Mouse (Mus musculus) limb, embryonic 12.5 days (tissue): ENCODE data around the gene Ctsg. TPM values are rescaled to one million over a fixed set of nuclear protein-coding genes. Genes with fewer than 3 reads are reported as not detected.
"Not testable (repeated sequence)": the region's sequence is repeated elsewhere in the genome, so short reads cannot be mapped to it uniquely, and the experiment has no call there.

ENCODE experiments used
- ATAC-seq: fragments of 200-750 bp; cut with Nextera tagmentation; 2 replicates; pipeline ENCODE4 v1.8.0; 2017; ENCODE audit warnings: low read depth, moderate TSS enrichment; ENCODE audit not compliant: insufficient number of reproducible peaks, insufficient read depth, low FRiP score, low TSS enrichment
- H3K27ac ChIP-seq: fragments of 300-500 bp; sonication (generic); 2 replicates; pipeline ENCODE4 v1.5.1; 2016; ENCODE audit warnings: mild to moderate bottlenecking, moderate library complexity
- H3K27me3 ChIP-seq: fragments of 300-500 bp; sonication (generic); 2 replicates; pipeline ENCODE4 v1.6.1; 2016; ENCODE audit warnings: mild to moderate bottlenecking, moderate library complexity
- H3K36me3 ChIP-seq: fragments of 300-500 bp; sonication (generic); 2 replicates; pipeline ENCODE4 v1.6.1; 2016; ENCODE audit warnings: mild to moderate bottlenecking, moderate library complexity
- H3K4me1 ChIP-seq: fragments of 300-500 bp; sonication (generic); replicated peaks from 2 replicates; pipeline ENCODE4 v1.6.1; 2016
- H3K4me2 ChIP-seq: fragments of 300-500 bp; sonication (generic); 2 replicates; pipeline ENCODE4 v1.6.1; 2016; ENCODE audit warnings: mild to moderate bottlenecking, moderate library complexity
- H3K4me3 ChIP-seq: fragments of 300-500 bp; sonication (generic); replicated peaks from 2 replicates; pipeline ENCODE4 v1.5.1; 2016; ENCODE audit warnings: mild to moderate bottlenecking
- H3K9ac ChIP-seq: fragments of 300-500 bp; sonication (generic); replicated peaks from 2 replicates; pipeline ENCODE4 v1.6.1; 2016; ENCODE audit warnings: mild to moderate bottlenecking, moderate library complexity
- H3K9me3 ChIP-seq: fragments of 300-500 bp; sonication (generic); 2 replicates; pipeline ENCODE4 v1.6.1; 2016; ENCODE audit warnings: mild to moderate bottlenecking, moderate library complexity
- WGBS: fragments of 180-500 bp; shearing (Covaris S2); methylation state at CpG from one replicate; pipeline ENCODE4 v1.1.7; 2016; 5-methylcytosine and 5-hydroxymethylcytosine counted together
- polyA plus RNA-seq: library from polyadenylated mRNA; unstranded; fragments of >200 nt; fragmentation: Nextera tagmentation; extraction: Ambion mirVana; gene quantifications from 2 replicates; pipeline ENCODE4 v1.2.1, GENCODE M21; 2016

The Ctsg gene
- polyA plus RNA-seq: not detected in 2 replicates

- Histone ChIP-seq H3K27ac (no peak within 1 kb of the TSS), H3K9ac (no peak within 1 kb of the TSS), H3K4me3 (no peak within 1 kb of the TSS), H3K36me3 (no peaks in the 10 kb centered on the region), H3K9me3 (no peaks in the 10 kb centered on the region), H3K4me2 (no peak within 1 kb of the TSS), H3K27me3 (no peaks in the 10 kb centered on the region), H3K4me1 (no peaks in the 10 kb centered on the region)
- 78% methylated on average over 10 of the region's 10 CpGs for WGBS
- no peak for ATAC-seq
Observed at GRCm38 (mm10) chr14:56102386-56102785, at the start of gene Ctsg. Gene Ctsg (minus strand): TSS chr14:56102574.

DNA sequence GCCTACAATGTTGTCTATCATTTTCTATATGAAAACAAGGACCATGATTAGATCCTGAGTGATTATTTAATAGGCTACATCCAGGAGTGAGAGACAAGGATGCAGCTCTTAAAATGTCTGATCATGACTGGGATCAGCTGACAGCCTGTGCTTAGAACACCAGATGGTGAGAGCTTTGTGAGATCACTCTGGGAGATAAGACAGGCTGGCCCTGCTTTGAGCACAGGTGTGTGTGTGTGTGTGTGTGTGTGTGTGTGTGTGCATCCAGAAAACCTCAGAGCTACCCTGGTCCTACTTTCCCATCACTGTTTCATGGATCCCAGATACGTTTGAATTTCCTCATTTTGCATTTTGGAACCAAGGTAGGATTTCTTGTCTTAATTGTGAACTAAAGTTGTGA is 31.3 kb upstream of the Ctsg start:
- not testable (repeated sequence) for H3K27me3 ChIP-seq, H3K9ac ChIP-seq, H3K4me1 ChIP-seq, H3K36me3 ChIP-seq, H3K4me2 ChIP-seq, H3K9me3 ChIP-seq, H3K27ac ChIP-seq, H3K4me3 ChIP-seq, ATAC-seq
- 93% methylated on average over 1 of the region's 1 CpGs for WGBS

GRCm38 (mm10) chr14:56132508-56132907 is 30.1 kb upstream of the Ctsg start, which contains the start of gene Gzmd:
Gene Gzmd (minus strand): TSS chr14:56132608.
- H3K27ac ChIP-seq, H3K4me1 ChIP-seq, H3K4me2 ChIP-seq, H3K9ac ChIP-seq, H3K36me3 ChIP-seq, H3K4me3 ChIP-seq, H3K27me3 ChIP-seq, ATAC-seq, H3K9me3 ChIP-seq: not testable (repeated sequence)
- 80% methylated on average over 2 of the region's 2 CpGs for WGBS

GRCm38 (mm10) chr14:56128341-56128740 is 26.0 kb upstream of the Ctsg start:
- Histone ChIP-seq H3K27me3 (no peaks in the 10 kb centered on the region), H3K9me3 (no peaks in the 10 kb centered on the region), H3K27ac (no peak overlapping the region), H3K9ac (no peak overlapping the region), H3K36me3 (no peaks in the 10 kb centered on the region), H3K4me1 (no peaks in the 10 kb centered on the region), H3K4me2 (no peak overlapping the region), H3K4me3 (no peak overlapping the region)
- WGBS: 36% methylated on average over 3 of the region's 3 CpGs
- ATAC-seq: no peak

DNA sequence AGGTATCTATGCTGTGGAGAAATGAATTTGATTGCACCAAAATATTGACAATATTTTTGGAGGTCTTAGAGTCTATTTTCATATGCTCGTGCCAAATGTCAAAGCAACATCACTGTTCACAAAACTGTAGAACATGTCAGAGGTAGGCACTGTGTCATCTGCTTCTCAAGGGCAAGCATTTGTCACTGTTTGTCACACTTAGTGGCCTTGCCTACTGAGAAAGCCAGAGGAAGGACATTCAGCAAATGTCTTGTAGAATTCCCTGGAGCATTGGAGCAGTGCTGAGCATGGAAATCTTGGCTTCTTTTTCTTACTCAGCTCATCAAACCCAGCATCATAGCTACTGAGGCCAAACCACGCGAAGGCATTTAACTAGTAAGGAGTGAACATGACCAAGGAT is 21.1 kb upstream of the Ctsg start:
- no peaks in the 10 kb centered on the region for H3K36me3 ChIP-seq
- WGBS: 87% methylated on average over 3 of the region's 3 CpGs
- H3K4me1 ChIP-seq: no peaks in the 10 kb centered on the region
- H3K27me3 ChIP-seq: no peaks in the 10 kb centered on the region
- no peak overlapping the region for H3K4me2 ChIP-seq
- H3K9me3 ChIP-seq: no peaks in the 10 kb centered on the region
- no peak overlapping the region for H3K9ac ChIP-seq
- H3K4me3 ChIP-seq: no peak overlapping the region
- no peak overlapping the region for H3K27ac ChIP-seq
- ATAC-seq: no peak

DNA sequence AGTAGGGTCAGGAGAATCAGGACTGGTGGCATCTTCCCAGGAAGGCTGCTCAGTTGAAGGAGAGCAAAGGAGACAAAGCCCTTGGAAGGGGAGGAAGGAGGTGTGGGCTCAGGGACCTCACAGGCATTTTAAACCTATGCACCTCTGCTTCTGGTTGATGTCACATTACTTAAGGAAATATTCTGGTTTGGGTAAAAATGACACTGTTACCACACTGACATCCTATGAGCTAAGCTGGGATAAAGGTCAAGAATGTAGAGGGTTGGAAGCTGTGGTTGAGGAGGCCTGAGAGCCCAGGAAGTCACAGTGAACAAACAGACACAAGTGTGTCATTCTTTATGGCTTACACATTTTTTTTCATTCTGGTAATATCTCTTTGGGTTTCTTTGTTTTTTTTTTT is 18.2 kb upstream of the Ctsg start, which contains the start of gene Gzme:
Gene Gzme, minus strand, starts transcription at position 101 of the 400 bp plus-strand sequence.
- Histone ChIP-seq H3K9ac (no peak within 1 kb of the TSS), H3K27ac (no peak within 1 kb of the TSS), H3K4me3 (no peak within 1 kb of the TSS), H3K4me1 (no peaks in the 10 kb centered on the region), H3K9me3 (no peaks in the 10 kb centered on the region), H3K36me3 (no peaks in the 10 kb centered on the region), H3K27me3 (no peaks in the 10 kb centered on the region), H3K4me2 (no peak within 1 kb of the TSS)
- ATAC-seq: no peak

DNA sequence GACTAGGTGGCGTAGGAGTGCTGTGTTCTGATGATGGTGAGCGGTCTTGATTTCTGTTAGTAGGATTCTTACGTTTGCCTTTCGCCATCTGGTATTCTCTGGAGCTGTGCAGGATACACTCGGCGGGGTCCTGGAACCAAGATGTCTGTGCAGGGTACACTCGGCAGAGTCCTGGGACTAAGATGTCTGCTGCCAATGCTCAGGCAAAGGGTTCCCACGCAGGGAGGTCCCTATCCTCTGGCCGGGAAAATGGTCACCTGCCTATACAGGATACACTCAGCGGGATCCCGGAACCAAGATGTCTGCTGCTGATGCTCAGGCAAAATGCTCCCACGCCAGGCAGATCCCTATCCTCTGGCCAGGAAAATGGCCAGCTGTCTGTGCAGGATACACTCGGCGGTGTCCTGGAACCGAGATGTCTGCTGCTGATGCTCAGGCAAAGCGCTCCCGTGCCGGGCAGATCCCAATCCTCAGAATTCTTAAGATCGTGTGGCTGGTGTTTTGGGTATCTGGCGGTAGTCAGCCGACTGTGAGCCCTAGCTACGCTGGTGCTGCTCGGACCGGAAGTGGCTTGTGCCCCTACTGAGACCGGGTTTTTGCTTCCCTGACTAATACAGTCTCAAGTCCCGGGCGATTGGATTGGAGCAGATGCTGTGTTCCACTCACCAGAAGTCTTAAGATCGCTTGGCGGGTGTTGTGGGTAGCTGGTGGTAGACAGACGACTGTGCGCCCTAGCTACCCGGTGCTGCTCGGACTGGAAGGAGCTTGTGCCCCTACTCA is 13.3 kb upstream of the Ctsg start:
- ATAC-seq, H3K4me2 ChIP-seq, H3K9ac ChIP-seq, H3K27me3 ChIP-seq, H3K27ac ChIP-seq, H3K9me3 ChIP-seq, H3K36me3 ChIP-seq, H3K4me3 ChIP-seq, H3K4me1 ChIP-seq: not testable (repeated sequence)
- WGBS: 90% methylated on average over 33 of the region's 33 CpGs

DNA sequence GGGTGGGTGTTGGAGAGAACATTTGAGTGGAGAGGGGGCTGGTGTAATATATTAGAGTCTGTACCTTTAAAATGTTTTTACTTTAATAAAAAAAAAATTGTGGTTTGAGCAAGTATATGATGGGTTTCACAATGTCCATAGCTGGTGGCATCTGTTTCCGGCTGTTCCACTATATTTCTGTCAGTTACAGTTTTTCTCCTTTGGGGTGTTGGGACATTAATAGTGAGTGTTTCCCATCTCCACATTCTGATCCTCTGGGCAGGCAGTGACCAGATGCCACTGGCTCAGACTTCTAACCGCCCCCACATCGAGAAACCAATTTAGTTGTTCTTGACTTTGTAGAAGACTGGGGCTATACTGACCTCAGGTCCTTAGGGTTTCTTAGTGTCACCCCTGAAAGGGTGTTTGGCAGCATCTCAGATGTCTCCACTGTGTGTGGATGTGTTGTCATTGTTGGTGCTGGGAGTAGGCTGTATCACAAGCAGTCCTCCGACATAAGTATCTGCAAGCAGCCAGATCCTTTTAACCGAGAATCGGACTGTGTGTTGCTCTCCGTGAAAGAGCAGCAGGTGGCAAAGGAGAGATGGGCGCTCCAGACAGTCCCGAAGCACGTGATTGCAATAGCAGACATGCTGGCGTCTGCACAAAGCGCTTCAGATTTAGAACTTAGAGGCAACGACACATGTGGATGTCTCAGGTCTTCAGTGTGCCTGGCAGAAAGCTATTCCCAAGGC is 3.2 kb upstream of the Ctsg start:
- H3K4me2 ChIP-seq: no peak overlapping the region
- no peaks in the 10 kb centered on the region for H3K36me3 ChIP-seq
- no peak overlapping the region for H3K9ac ChIP-seq
- ATAC-seq: no peak
- no peaks in the 10 kb centered on the region for H3K9me3 ChIP-seq
- WGBS: 83% methylated on average over 13 of the region's 13 CpGs
- H3K4me1 ChIP-seq: no peaks in the 10 kb centered on the region
- H3K27ac ChIP-seq: no peak overlapping the region
- H3K27me3 ChIP-seq: no peaks in the 10 kb centered on the region
- H3K4me3 ChIP-seq: no peak overlapping the region

GRCm38 (mm10) chr14:56105016-56105415 is 2.6 kb upstream of the Ctsg start:
- no peaks in the 10 kb centered on the region for H3K36me3 ChIP-seq
- no peaks in the 10 kb centered on the region for H3K4me1 ChIP-seq
- no peak overlapping the region for H3K9ac ChIP-seq
- WGBS: 88% methylated on average over 5 of the region's 5 CpGs
- H3K9me3 ChIP-seq: no peaks in the 10 kb centered on the region
- H3K27me3 ChIP-seq: no peaks in the 10 kb centered on the region
- no peak overlapping the region for H3K27ac ChIP-seq
- no peak overlapping the region for H3K4me3 ChIP-seq
- H3K4me2 ChIP-seq: no peak overlapping the region
- no peak for ATAC-seq

- H3K4me1 ChIP-seq: no peaks in the 10 kb centered on the region
- no peak for ATAC-seq
- 82% methylated on average over 3 of the region's 3 CpGs for WGBS
Observed at GRCm38 (mm10) chr14:56103452-56103851, 1.1 kb upstream of the Ctsg start.

GRCm38 (mm10) chr14:56098940-56099339 is 3.4 kb downstream of the Ctsg start:
- no peak overlapping the region for H3K4me2 ChIP-seq
- no peaks in the 10 kb centered on the region for H3K4me1 ChIP-seq
- H3K9me3 ChIP-seq: no peaks in the 10 kb centered on the region
- no peak overlapping the region for H3K9ac ChIP-seq
- no peaks in the 10 kb centered on the region for H3K27me3 ChIP-seq
- H3K27ac ChIP-seq: no peak overlapping the region
- 76% methylated on average over 4 of the region's 4 CpGs for WGBS
- no peak for ATAC-seq
- no peak overlapping the region for H3K4me3 ChIP-seq
- no peaks in the 10 kb centered on the region for H3K36me3 ChIP-seq

More at GRCm38 (mm10) chr14:56103452-56103851, 1.1 kb upstream of the Ctsg start:
- Histone ChIP-seq H3K9ac (no peak overlapping the region), H3K27ac (no peak overlapping the region), H3K36me3 (no peaks in the 10 kb centered on the region), H3K4me3 (no peak overlapping the region), H3K9me3 (no peaks in the 10 kb centered on the region), H3K4me2 (no peak overlapping the region), H3K27me3 (no peaks in the 10 kb centered on the region)
